Mouse (Mus musculus): ENCODE data around the gene Mdfi. TPM values are rescaled to one million over a fixed set of nuclear protein-coding genes. Genes with fewer than 3 reads are reported as not detected.

Mdfi gene
- polyA plus RNA-seq, 1 experiment from 2014 or later = 34.6 TPM

- no peak overlapping the region for H3K4me2 ChIP-seq
- H3K9me3 ChIP-seq (replicated peaks; ENCODE audit: control insufficient read depth, low read length) = no peaks in the 10 kb centered on the region
- H3K27ac ChIP-seq (ENCODE audit: low read depth, low read length) = no peak overlapping the region
- no peak overlapping the region for H3K9ac ChIP-seq (ENCODE audit: low read depth, low read length)
- no peak overlapping the region for H3K4me3 ChIP-seq (ENCODE audit: low read depth, low read length)
- no peaks in the 10 kb centered on the region for H3K27me3 ChIP-seq (ENCODE audit: control insufficient read depth, insufficient read depth, low read length)
- no peak for ATAC-seq (replicated peaks; ENCODE audit: insufficient number of reproducible peaks, low FRiP score, low TSS enrichment)
- H3K36me3 ChIP-seq (ENCODE audit: control insufficient read depth, insufficient read depth, low read length) = peaks cover 16% of the 10 kb centered on the region; the same call in 1 of the 2 replicates
- peaks cover 13% of the 10 kb centered on the region for H3K4me1 ChIP-seq (ENCODE audit: control insufficient read depth, insufficient read depth, low read length)
- 84% methylated on average over 13 of the region's 13 CpGs for WGBS (ENCODE audit: insufficient replicate concordance)
Observed at GRCm38 (mm10) chr17:47818038-47818725, 16.3 kb downstream of the Mdfi start.

GRCm38 (mm10) chr17:47815446-47815845 lies 19.0 kb downstream of the Mdfi start:
- ATAC-seq (replicated peaks; ENCODE audit: insufficient number of reproducible peaks, low FRiP score, low TSS enrichment) = no peak
- H3K36me3 ChIP-seq (ENCODE audit: control insufficient read depth, insufficient read depth, low read length) = peaks cover 14% of the 10 kb centered on the region; the same call in 1 of the 2 replicates
- no peak overlapping the region for H3K27ac ChIP-seq (ENCODE audit: low read depth, low read length)

GRCm38 (mm10) chr17:47814496-47814895 lies 20.0 kb downstream of the Mdfi start:
- WGBS (ENCODE audit: insufficient replicate concordance) = 28% methylated on average over 6 of the region's 6 CpGs
- Histone ChIP-seq H3K4me1 (ENCODE audit: control insufficient read depth, insufficient read depth, low read length) (peaks cover 21% of the 10 kb centered on the region), H3K4me2 (no peak overlapping the region), H3K27ac (ENCODE audit: low read depth, low read length) (peak overlapping the region; percentile 60), H3K9ac (ENCODE audit: low read depth, low read length) (no peak overlapping the region), H3K4me3 (ENCODE audit: low read depth, low read length) (no peak overlapping the region), H3K36me3 (ENCODE audit: control insufficient read depth, insufficient read depth, low read length) (peaks cover 13% of the 10 kb centered on the region; the same call in 1 of the 2 replicates), H3K9me3 (replicated peaks; ENCODE audit: control insufficient read depth, low read length) (no peaks in the 10 kb centered on the region), H3K27me3 (ENCODE audit: control insufficient read depth, insufficient read depth, low read length) (no peaks in the 10 kb centered on the region)
- no peak for ATAC-seq (replicated peaks; ENCODE audit: insufficient number of reproducible peaks, low FRiP score, low TSS enrichment)

More at GRCm38 (mm10) chr17:47815446-47815845, 19.0 kb downstream of the Mdfi start:
- H3K9ac ChIP-seq (ENCODE audit: low read depth, low read length) = no peak overlapping the region
- H3K4me1 ChIP-seq (ENCODE audit: control insufficient read depth, insufficient read depth, low read length) = peaks cover 17% of the 10 kb centered on the region
- H3K4me2 ChIP-seq = no peak overlapping the region
- no peaks in the 10 kb centered on the region for H3K9me3 ChIP-seq (replicated peaks; ENCODE audit: control insufficient read depth, low read length)
- H3K4me3 ChIP-seq (ENCODE audit: low read depth, low read length) = no peak overlapping the region
- H3K27me3 ChIP-seq (ENCODE audit: control insufficient read depth, insufficient read depth, low read length) = no peaks in the 10 kb centered on the region
- 49% methylated on average over 10 of the region's 10 CpGs for WGBS (ENCODE audit: insufficient replicate concordance)

GRCm38 (mm10) chr17:47813616-47814015 lies 20.9 kb downstream of the Mdfi start:
- ATAC-seq (replicated peaks; ENCODE audit: insufficient number of reproducible peaks, low FRiP score, low TSS enrichment) = peak; percentile 76
- WGBS (ENCODE audit: insufficient replicate concordance) = 36% methylated on average over 5 of the region's 5 CpGs
- no peak overlapping the region for H3K4me3 ChIP-seq (ENCODE audit: low read depth, low read length)
- no peak overlapping the region for H3K9ac ChIP-seq (ENCODE audit: low read depth, low read length)
- peaks cover 24% of the 10 kb centered on the region for H3K4me1 ChIP-seq (ENCODE audit: control insufficient read depth, insufficient read depth, low read length)
- H3K4me2 ChIP-seq = no peak overlapping the region; the same call in 1 of the 2 replicates
- H3K36me3 ChIP-seq (ENCODE audit: control insufficient read depth, insufficient read depth, low read length) = peaks cover 12% of the 10 kb centered on the region; the same call in 1 of the 2 replicates
- H3K27ac ChIP-seq (ENCODE audit: low read depth, low read length) = peak overlapping the region; percentile 60
- H3K27me3 ChIP-seq (ENCODE audit: control insufficient read depth, insufficient read depth, low read length) = no peaks in the 10 kb centered on the region
- no peaks in the 10 kb centered on the region for H3K9me3 ChIP-seq (replicated peaks; ENCODE audit: control insufficient read depth, low read length)

GRCm38 (mm10) chr17:47812200-47812599 lies 22.3 kb downstream of the Mdfi start:
- Histone ChIP-seq H3K9me3 (replicated peaks; ENCODE audit: control insufficient read depth, low read length) (no peaks in the 10 kb centered on the region), H3K27me3 (ENCODE audit: control insufficient read depth, insufficient read depth, low read length) (no peaks in the 10 kb centered on the region), H3K4me2 (no peak overlapping the region), H3K27ac (ENCODE audit: low read depth, low read length) (no peak overlapping the region), H3K9ac (ENCODE audit: low read depth, low read length) (no peak overlapping the region), H3K4me3 (ENCODE audit: low read depth, low read length) (no peak overlapping the region), H3K36me3 (ENCODE audit: control insufficient read depth, insufficient read depth, low read length) (peaks cover 8% of the 10 kb centered on the region; the same call in 1 of the 2 replicates), H3K4me1 (ENCODE audit: control insufficient read depth, insufficient read depth, low read length) (peaks cover 24% of the 10 kb centered on the region)
- WGBS (ENCODE audit: insufficient replicate concordance) = 73% methylated on average over 6 of the region's 6 CpGs
- no peak for ATAC-seq (replicated peaks; ENCODE audit: insufficient number of reproducible peaks, low FRiP score, low TSS enrichment)

GRCm38 (mm10) chr17:47811265-47811800 lies 23.2 kb downstream of the Mdfi start:
- peaks cover 7% of the 10 kb centered on the region; the same call in 1 of the 2 replicates for H3K36me3 ChIP-seq (ENCODE audit: control insufficient read depth, insufficient read depth, low read length)
- WGBS (ENCODE audit: insufficient replicate concordance) = 77% methylated on average over 15 of the region's 15 CpGs
- ATAC-seq (replicated peaks; ENCODE audit: insufficient number of reproducible peaks, low FRiP score, low TSS enrichment) = no peak
- no peaks in the 10 kb centered on the region for H3K9me3 ChIP-seq (replicated peaks; ENCODE audit: control insufficient read depth, low read length)
- no peak overlapping the region for H3K9ac ChIP-seq (ENCODE audit: low read depth, low read length)
- no peak overlapping the region for H3K4me2 ChIP-seq
- no peaks in the 10 kb centered on the region for H3K27me3 ChIP-seq (ENCODE audit: control insufficient read depth, insufficient read depth, low read length)
- no peak overlapping the region for H3K4me3 ChIP-seq (ENCODE audit: low read depth, low read length)
- peaks cover 24% of the 10 kb centered on the region for H3K4me1 ChIP-seq (ENCODE audit: control insufficient read depth, insufficient read depth, low read length)
- no peak overlapping the region for H3K27ac ChIP-seq (ENCODE audit: low read depth, low read length)

- H3K36me3 ChIP-seq (ENCODE audit: control insufficient read depth, insufficient read depth, low read length) = no peaks in the 10 kb centered on the region
- no peaks in the 10 kb centered on the region for H3K27me3 ChIP-seq (ENCODE audit: control insufficient read depth, insufficient read depth, low read length)
- no peak overlapping the region for H3K4me2 ChIP-seq
- no peaks in the 10 kb centered on the region for H3K9me3 ChIP-seq (replicated peaks; ENCODE audit: control insufficient read depth, low read length)
- no peak overlapping the region for H3K9ac ChIP-seq (ENCODE audit: low read depth, low read length)
- no peak overlapping the region for H3K27ac ChIP-seq (ENCODE audit: low read depth, low read length)
- WGBS (ENCODE audit: insufficient replicate concordance) = 60% methylated on average over 9 of the region's 9 CpGs
- no peak overlapping the region for H3K4me3 ChIP-seq (ENCODE audit: low read depth, low read length)
- ATAC-seq (replicated peaks; ENCODE audit: insufficient number of reproducible peaks, low FRiP score, low TSS enrichment) = no peak
- H3K4me1 ChIP-seq (ENCODE audit: control insufficient read depth, insufficient read depth, low read length) = peaks cover 14% of the 10 kb centered on the region
Observed at GRCm38 (mm10) chr17:47806230-47806629, 28.3 kb downstream of the Mdfi start.

GRCm38 (mm10) chr17:47805047-47805835 lies 29.2 kb downstream of the Mdfi start:
- Histone ChIP-seq H3K9ac (ENCODE audit: low read depth, low read length) (no peak overlapping the region), H3K36me3 (ENCODE audit: control insufficient read depth, insufficient read depth, low read length) (no peaks in the 10 kb centered on the region), H3K4me3 (ENCODE audit: low read depth, low read length) (no peak overlapping the region), H3K27me3 (ENCODE audit: control insufficient read depth, insufficient read depth, low read length) (no peaks in the 10 kb centered on the region), H3K4me2 (no peak overlapping the region), H3K9me3 (replicated peaks; ENCODE audit: control insufficient read depth, low read length) (no peaks in the 10 kb centered on the region), H3K27ac (ENCODE audit: low read depth, low read length) (no peak overlapping the region), H3K4me1 (ENCODE audit: control insufficient read depth, insufficient read depth, low read length) (peaks cover 14% of the 10 kb centered on the region)
- ATAC-seq (replicated peaks; ENCODE audit: insufficient number of reproducible peaks, low FRiP score, low TSS enrichment) = no peak
- WGBS (ENCODE audit: insufficient replicate concordance) = 50% methylated on average over 13 of the region's 13 CpGs
